Mouse (Mus musculus): ENCODE results near the gene Ucp2. TPM values are rescaled to one million over a fixed set of nuclear protein-coding genes. Genes with fewer than 3 reads are reported as not detected.

The Ucp2 gene
- polyA plus RNA-seq, 1 experiment: 595 TPM

- Histone ChIP-seq H3K4me1 (ENCODE audit: control insufficient read depth) (peaks cover 18% of the 10 kb centered on the region), H3K9me3 (ENCODE audit: control insufficient read depth, low read length) (no peaks in the 10 kb centered on the region), H3K27me3 (ENCODE audit: control insufficient read depth) (no peaks in the 10 kb centered on the region), H3K4me3 (replicated peaks) (no peak overlapping the region), H3K36me3 (ENCODE audit: control insufficient read depth) (peaks cover 61% of the 10 kb centered on the region)
- TF ChIP-seq TAL1 (IDR thresholded peaks at IDR 0.05; ENCODE audit: low read length) (no peak), GATA1 (IDR thresholded peaks at IDR 0.05; ENCODE audit: low read length) (no peak)
Measured at GRCm38 (mm10) chr7:100550338-100551007, 57.3 kb downstream of the Ucp2 start.

Other genes with a start within 250 kb of the Ucp2 start
- gene P4ha3, start 207.8 kb upstream of the Ucp2 start, polyA plus RNA-seq (2012): 0.02 TPM in 1 of 2 replicates, not detected in the other
- 3.1 and 5.1 TPM in 2 replicates for gene C2cd3, start 121.1 kb upstream of the Ucp2 start, polyA plus RNA-seq (2012)
- gene Ppme1, start 121.0 kb upstream of the Ucp2 start, polyA plus RNA-seq (2012): 3.1 and 3.4 TPM in 2 replicates
- 0.02 TPM in 1 of 2 replicates, not detected in the other for gene Ucp3, start 20.3 kb upstream of the Ucp2 start, polyA plus RNA-seq (2012)
- gene Dnajb13, start 21.6 kb downstream of the Ucp2 start, polyA plus RNA-seq (2012): not detected in 2 replicates
- 0.60 and 0.96 TPM in 2 replicates for gene Coa4, start 43.7 kb downstream of the Ucp2 start, polyA plus RNA-seq (2012)
- 2.7 and 3.8 TPM in 2 replicates for gene Rab6a, start 114.1 kb downstream of the Ucp2 start, polyA plus RNA-seq (2012)
- gene Mrpl48, start 115.0 kb downstream of the Ucp2 start, polyA plus RNA-seq (2012): 0.27 and 0.42 TPM in 2 replicates
- gene Plekhb1, start 169.1 kb downstream of the Ucp2 start, polyA plus RNA-seq (2012): not detected in 2 replicates
- 0.84 and 0.99 TPM in 2 replicates for gene Fam168a, start 213.3 kb downstream of the Ucp2 start, polyA plus RNA-seq (2012)

All from erythroblast, embryonic 14.5 days (primary cell).